Mouse (Mus musculus): Measurements from ENCODE around the gene Olfr313.
A peak's percentile ranks its signal among the peaks of the same experiment; 100 is the strongest.

The Olfr313 gene

DNA sequence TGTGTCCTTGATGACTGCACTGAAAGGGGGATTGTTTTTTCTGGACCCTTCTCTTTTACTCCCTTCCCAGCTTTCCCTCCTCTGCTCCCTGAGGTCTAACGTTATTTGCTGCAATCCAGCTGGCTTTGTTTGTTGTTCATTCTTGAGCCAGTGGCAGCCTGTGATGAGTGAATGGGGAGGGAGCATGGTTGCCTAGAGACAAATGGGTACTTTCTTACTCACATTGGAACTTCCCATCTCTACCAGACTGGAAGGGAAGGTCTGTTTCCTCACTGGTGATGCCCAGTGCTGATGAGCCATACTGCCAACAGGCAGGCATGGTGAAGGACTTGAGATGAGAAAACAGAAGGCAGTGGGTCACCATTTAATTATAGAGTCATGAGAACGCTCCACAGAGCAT lies 34.9 kb downstream of the Olfr313 start:
- no peak for DNase-seq (ENCODE audit: low read depth)

DNA sequence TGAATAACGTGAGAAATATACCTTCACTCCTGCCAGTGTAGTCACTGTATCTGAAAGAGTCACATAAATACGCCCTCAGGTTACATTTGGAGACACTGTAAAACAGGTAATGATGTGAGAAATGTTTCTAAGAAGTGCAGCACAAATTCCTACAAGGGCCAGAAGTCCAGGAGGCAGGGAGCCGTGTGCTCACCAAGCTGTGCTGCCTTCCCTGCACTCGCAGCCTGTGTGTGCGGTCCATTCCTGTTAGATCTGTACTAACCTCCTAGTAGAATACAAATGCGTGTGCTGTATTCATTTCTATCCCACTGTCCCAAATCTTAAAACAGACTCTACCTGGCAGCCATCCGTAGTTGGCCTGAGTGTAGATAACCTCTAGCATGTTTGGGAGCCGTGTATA lies 45.9 kb downstream of the Olfr313 start:
- no peak for DNase-seq (ENCODE audit: low read depth)

DNA sequence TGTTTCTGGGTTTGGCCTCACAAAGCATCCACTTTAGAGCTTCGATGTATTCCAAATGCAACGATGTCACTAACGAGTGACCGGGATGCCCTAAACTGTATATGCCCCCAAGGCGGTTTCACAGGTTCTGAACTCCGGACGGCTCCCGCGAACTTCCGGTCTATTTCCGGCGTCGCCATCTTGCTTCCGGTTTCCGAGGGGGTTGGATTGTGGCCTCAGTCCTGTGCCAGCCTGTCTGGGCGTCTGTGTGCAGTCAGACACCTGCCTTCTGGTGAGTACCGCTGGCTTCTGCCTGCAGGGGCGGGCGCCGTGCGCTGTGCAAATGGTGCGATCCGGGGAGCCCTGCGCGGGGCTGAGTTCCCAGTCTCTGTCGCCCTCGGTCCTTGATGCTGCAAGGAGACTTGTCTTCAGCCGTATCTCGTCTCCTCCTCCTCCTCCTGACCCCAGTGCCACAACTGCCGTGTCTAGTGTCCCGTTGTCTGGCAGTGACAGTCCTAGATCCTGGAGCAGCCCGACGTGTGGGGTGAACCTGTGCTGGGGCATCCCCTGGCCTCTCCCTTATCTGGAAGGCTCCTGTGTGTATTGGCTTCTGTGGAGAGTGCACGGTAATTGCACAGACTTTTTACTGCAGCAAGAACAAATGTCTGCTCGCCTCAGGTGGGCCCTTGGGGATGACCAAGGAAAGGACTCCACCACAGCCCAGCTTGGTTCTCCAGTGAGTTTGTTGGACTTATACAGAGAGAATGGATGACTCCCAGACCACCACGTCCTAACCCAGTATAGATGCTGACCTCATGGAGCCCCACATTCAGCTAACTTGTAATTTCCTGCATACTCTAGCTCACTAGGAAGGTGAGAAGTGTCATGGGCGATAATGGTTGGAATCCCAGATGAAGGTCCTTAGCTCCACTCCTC lies 52.5 kb downstream of the Olfr313 start, which contains the start of gene 2810021J22Rik:
2810021J22Rik (plus strand) TSS at position 178 of the 915 bp plus-strand sequence.
- DNase-seq (ENCODE audit: low read depth): peak; percentile 86

DNA sequence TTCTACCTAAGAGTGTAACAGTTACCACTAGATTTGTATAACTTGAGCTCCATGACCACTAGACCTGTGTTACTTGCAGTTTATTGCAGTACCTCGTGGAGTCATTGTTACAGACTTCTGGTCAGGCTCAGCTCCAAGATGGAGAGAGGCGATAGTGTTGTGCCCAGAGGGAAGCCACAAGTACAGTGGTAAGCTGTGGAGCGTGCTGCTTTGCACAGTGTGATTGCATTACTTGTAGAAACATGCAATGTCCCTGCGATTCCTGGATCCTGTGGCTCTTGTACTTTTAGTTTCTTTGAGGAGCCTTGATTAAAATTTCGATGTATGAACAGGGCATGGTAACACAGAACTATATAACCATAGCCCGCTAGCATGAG lies 53.1 kb downstream of the Olfr313 start:
- no peak for DNase-seq (ENCODE audit: low read depth)

Data from naive thymus-derived CD4-positive, alpha-beta T cell, adult 2 months (primary cell).